Mouse (Mus musculus) hematopoietic stem cell, adult 5-6 weeks (primary cell): Measurements from ENCODE around the gene Cog5. TPM values are rescaled to one million over a fixed set of nuclear protein-coding genes. Genes with fewer than 3 reads are reported as not detected.

Experiments used
- ATAC-seq, 2 experiments: fragments of 125-278 bp in 1 of 2; replicated peaks in 1 of 2; 2 replicates each; pipeline ENCODE4 v1.8.0; 2016 to 2017; ENCODE audit warnings: inconsistent platforms in 2 of 2, mild to moderate bottlenecking in 2 of 2, moderate number of reproducible peaks in 2 of 2, low read depth in 1 of 2, moderate TSS enrichment in 1 of 2; ENCODE audit not compliant: low FRiP score in 2 of 2, poor library complexity in 2 of 2, severe bottlenecking in 2 of 2, insufficient read depth in 1 of 2, low TSS enrichment in 1 of 2
- total RNA-seq: library from RNA; stranded (forward); fragments of 172-1452, 232-1000 nt; gene quantifications from 2 replicates; pipeline ENCODE4 v1.2.3, GENCODE M21; 2017

Cog5 gene
- total RNA-seq, 1 experiment from 2014 or later, result 67.2 TPM

- no peak for ATAC-seq
Measured at GRCm38 (mm10) chr12:31896986-31897385, 242.3 kb downstream of the Cog5 start.

DNA sequence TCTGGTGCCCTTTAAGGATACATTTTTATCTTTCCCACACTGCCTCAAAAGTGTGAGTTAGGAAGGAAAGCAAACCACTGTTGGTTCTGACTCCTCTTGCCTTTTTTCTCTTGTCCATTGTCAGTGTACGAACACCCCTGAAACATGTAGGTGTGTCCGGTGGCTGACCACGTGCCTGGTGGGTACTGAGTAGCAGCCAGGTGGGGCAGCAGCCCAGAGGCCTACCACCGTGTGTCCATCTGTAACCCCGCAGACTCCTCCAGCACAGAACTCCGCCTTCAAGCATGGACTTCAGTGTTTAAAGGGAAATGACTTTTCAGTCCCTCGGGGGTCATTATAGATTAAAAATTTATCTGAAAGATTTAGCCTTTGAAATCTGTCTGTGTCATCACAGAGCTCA is 242.8 kb downstream of the Cog5 start:
- ATAC-seq, result no peak

DNA sequence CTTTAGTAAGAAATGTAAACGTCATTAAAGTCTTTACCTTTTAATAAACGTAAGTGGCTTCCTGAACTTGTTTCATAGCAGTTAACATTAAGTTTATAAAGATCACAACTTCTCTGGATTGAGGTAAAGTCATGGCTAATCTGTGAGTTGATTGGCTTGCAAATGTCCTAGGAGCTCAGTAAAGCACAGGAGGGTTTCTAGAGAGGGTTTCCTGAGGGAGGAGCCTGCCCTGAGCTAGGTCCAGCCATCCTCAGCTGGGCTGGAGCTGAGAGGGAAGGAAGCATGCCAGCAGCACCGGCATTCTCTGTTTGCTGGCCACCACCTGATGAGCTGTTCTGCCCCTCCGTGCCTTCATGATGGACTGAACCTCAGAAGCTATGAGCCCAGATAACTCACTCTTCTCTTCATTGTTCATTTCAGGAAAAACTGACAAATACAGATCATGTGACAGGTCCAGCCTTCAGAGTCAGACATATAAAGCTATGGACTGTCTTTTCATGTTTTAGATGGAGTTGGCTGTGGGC is 245.8 kb downstream of the Cog5 start:
- no peak for ATAC-seq

DNA sequence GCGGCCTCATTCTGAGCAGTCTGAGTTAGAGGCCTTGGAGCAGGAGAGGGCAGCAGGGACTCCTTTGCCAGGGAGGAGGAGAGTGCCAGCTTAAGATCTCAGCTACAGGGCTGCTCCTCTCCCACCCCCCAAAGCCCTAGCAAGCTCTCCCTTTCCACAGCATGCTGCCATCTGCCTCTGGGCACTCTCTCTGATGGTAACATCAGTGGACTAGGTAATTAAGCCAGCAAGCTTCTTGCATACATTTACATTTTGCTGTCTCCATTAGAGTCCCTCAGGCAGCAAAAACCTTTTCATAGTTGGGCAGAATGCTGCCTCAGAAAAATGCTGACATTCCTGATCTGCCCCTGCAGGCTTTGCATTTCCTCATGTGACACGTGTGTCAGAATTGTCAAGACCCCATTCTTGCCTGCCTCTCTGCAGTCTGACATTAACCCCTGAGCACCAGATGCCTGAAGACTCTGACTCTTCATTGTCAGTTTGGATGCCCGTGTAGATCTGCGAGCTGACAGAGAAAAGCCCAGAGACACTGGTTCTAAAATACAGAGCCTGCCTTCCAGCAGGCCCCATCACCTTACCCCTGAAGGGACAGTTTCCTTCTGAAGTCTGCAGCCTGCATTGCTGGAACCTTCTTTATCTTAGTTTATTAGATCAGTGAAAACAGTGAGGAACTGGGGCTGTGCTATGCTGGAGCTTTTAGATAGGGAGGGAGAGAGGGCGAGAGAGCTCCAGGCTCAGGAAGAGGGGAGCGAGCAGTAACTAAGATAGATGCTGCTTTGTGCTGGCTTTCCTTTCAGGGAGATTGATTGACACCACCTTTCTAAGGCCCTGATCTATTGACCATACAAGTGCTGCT is 251.3 kb downstream of the Cog5 start:
- ATAC-seq, result no peak

DNA sequence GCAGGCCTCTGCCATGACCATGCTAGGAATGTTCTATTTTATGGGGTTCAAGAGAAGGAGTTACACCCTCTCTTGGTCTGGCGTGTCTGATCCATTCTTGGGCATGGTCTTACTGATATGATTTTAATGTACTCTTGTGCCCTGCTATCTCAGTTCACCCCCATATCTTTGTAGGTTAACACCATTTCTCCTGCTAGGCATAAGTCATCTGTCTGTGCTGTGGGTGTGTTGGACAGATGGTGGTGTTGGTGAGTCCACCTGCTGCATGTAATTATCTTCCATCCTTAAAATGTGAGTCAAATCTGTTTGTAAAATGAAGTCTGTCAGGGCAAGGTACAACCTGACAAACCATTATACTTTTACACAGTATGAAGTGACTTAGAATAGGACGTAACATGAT is 252.8 kb downstream of the Cog5 start:
- peak in 1 of 2 experiments; percentile 22; a peak in 1 of 4 replicates for ATAC-seq

DNA sequence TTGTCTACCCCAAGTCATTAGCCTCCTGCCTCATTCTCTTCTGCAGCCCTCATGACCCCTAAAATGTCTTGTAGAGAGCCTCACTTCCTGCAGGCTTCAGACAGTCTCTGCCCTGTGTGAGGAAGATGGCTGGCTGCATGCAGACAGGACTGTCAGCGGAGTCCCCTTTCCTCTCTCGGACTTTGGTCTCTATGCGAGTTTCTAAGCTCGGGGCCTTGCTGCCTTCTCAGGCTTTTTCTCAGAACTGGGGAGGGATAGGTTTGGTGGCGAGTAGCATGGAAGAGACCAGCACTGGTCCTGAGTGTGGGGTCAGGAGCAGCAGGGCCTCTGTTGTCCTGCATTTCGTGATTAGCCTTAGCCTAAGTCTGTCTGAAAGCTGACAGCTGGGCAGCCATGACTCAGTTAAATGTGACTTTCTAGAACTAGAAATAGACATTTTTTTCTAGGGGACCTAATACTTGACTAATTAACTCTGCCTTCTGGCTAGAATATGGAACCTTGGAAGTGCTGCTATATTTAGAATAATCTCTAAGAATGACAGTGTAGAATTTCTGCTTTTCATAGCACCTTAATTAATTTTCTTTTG is 258.4 kb downstream of the Cog5 start:
- ATAC-seq, result no peak

- no peak for ATAC-seq
Measured at GRCm38 (mm10) chr12:31913614-31914013, 258.9 kb downstream of the Cog5 start.

DNA sequence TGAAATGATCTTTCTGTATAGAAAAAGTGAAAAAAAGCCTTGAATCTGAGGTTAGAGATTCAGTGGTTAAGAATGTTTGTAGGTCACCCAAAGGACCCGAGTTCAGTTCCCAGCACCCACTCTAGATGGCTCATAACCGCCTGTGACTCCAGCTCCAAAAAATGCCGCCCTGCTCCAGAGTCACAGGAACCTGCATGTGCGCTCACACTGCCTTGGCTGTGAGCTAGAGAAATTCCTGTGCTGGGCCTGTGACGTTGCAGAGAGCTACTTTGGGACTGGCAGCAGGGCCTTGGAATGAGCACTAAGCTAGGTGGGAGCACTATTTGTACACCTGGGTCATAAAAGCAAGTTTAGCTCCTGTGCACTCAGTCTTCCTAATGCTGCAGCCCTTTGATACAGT is 262.0 kb downstream of the Cog5 start:
- no peak for ATAC-seq

GRCm38 (mm10) chr12:31917245-31917644 is 262.6 kb downstream of the Cog5 start:
- peak; percentile 91 to 92 for ATAC-seq

DNA sequence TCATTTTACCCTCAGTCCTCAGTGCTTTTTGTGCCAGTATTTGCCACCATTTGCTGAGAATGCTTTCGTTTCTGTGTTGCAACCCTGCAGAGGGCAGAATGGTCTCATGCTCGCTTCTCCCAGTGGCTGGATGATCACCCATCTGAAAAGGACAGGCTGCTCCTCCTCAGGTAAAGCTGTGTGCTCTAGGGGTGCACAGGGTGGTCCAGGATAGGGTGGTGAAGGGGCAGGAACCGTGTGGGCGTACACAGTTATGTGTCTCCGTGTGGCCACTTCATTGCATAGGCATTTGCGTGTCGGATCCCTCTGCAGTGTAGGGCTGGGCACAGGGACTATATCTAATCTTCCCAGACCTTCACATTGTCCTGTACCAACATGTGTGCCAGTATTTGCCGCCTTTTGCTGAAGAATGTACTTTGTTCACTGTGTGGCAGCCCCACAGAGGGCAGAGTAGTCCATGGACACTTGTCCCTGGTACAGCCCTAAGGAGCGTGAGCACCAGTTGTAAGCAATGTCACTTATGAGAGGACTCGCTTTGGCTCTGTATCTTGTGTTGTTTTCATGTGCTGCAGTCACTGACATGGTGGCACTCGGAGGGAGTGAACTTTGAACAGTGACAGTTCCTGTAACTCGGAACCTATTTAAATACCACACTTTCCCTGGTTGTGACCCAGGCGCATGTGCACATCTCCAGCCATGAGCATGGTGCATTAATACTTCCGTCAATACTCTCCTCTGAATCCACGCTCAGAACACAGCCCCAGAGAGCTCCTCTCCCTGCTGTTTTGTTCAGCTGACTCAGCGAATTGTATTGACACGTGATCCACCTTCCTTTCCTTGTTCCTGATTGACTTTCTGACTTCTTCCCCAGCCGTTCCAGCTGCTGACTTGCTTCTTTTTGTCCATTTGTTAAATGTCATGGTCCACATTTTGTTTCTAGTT is 266.1 kb downstream of the Cog5 start:
- no peak for ATAC-seq

- ATAC-seq, result no peak
Measured at GRCm38 (mm10) chr12:31924135-31924534, 269.5 kb downstream of the Cog5 start.

DNA sequence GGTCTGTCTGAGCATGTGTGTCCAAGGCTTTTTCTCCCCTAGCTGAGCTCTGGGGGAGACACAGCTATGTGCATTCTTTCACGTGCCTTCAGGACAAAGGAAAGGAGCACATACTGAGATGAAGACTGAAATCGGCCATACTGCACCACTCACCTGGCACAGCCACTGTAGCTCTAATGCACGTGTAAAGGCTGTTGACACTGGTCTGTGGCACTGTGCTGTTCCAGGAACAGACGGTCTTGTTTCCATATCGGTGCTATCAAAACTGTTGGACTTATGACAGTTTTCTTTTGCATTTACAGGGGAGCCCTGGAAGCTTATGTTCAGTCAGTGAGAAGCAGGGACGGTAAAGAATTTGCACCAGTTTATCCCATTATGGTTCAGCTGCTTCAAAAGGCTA is 270.7 kb downstream of the Cog5 start:
- ATAC-seq, result no peak

DNA sequence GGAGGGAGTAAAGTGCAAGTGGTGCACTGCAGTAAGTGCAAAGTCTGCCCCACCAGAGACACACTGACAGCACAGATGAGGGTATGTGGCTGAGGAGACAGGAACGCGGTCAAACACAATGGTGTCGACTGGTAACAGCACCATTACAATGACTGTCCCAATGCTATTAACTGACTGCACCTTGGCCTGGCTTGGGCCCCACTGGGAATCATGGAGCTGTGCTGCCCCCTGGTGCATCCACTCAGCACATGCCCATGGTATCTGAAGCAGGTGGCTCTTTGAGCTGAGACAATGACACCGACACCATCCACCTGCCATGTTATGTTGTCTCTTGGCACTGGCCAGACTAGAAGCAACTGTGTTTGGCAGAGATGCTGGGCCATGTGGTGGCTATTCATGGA is 272.0 kb downstream of the Cog5 start:
- peak; percentile 25 to 59; a peak in 2 of 4 replicates for ATAC-seq

DNA sequence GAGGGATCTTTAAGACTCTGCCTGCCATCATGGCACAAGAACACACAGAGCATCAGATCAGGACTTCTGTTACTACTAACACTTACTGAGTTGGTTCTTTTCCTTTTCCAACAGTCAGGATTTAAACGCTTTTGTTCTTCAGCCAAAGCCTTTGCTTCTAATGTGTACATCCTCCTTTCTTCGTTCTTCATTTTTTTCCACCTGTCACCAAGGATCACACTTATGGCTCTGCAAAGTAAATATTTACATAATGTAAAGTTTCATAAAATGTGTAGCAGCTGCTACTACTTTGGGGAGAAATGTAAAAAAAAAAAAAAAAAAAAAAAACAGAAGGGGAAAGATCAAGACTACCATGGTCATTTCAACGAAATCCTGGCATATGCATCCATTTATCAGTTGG is 273.8 kb downstream of the Cog5 start:
- no peak for ATAC-seq

- no peak for ATAC-seq
Measured at GRCm38 (mm10) chr12:31931818-31932217, 277.1 kb downstream of the Cog5 start.

DNA sequence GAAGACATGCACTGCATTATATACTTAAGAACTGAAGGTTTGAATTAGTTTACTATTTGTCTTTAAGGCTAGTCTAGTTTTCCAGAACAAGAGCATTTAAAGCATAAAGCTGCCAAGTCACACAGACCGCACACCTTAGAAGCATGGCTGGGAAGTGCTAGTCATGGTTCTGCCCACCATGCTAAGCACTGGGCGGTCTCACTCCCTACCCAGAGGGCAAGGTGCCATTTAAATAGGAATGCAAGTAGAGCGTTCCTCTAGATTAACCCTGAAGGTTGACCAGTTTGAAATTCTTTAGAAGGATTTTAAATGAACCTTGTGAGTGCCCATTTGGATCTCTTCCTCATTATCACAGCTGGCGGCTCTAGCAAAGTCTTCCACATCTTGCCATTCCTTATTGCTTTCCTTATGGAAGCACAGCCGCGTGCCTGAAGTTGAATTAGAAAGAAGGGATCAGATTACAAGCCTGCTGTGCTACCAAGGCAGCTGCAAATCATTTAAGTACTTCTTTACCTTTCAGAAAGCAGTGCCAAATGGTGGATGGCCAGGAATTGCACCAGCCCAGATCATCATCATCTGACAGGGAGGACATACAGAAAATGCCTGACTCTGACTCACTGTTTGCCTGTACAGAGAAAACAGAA is 282.1 kb downstream of the Cog5 start:
- no peak for ATAC-seq

GRCm38 (mm10) chr12:31937613-31938012 is 282.9 kb downstream of the Cog5 start:
- no peak for ATAC-seq
